Mouse (Mus musculus): ENCODE results near the gene Pde8a. TPM values are rescaled to one million over a fixed set of nuclear protein-coding genes. Genes with fewer than 3 reads are reported as not detected.
"Not testable (repeated sequence)": the region's sequence is repeated elsewhere in the genome, so short reads cannot be mapped to it uniquely, and the experiment has no call there.

Gene Pde8a
- polyA plus RNA-seq, 1 experiment from 2014 or later, result 1.8 TPM

GRCm38 (mm10) chr7:81202389-81202788 is 11.0 kb upstream of the Pde8a start:
- H3K9ac ChIP-seq (replicated peaks; ENCODE audit: low read depth, low read length), result no peak overlapping the region
- no peak overlapping the region for H3K4me2 ChIP-seq (ENCODE audit: low read depth, low read length)

DNA sequence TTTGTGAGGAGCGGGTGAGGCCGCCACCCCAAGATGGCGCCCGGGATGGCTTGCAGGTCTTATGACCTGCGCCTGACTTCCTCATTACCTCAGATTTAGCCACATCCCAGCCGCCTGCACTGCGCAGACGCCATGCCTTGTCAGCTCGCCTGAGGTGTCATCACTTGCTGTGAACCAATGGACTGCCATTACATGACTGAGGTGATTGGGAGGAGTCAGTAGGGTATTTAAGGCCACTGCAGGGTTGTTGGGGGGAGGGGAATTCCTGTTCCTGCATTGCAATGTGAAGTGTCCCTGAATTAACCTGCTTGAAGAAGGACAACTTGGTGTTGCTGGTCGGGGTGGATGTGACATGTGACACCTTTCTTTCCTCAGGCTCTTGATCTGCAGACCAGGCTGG is 9.8 kb upstream of the Pde8a start:
- not testable (repeated sequence) for ATAC-seq (ENCODE audit: low read depth); H3K4me1 ChIP-seq (ENCODE audit: control insufficient read depth, insufficient read depth, low read length); H3K27ac ChIP-seq (ENCODE audit: low read depth, low read length); H3K9me3 ChIP-seq (ENCODE audit: control insufficient read depth, low read length); H3K4me2 ChIP-seq (ENCODE audit: low read depth, low read length); H3K36me3 ChIP-seq (ENCODE audit: control insufficient read depth, insufficient read depth, low read length); H3K27me3 ChIP-seq (ENCODE audit: control insufficient read depth, insufficient read depth, low read length); H3K9ac ChIP-seq (replicated peaks; ENCODE audit: low read depth, low read length); H3K4me3 ChIP-seq (ENCODE audit: low read depth, low read length)
- 90% methylated on average over 10 of the region's 10 CpGs for whole genome bisulfite sequencing

More at GRCm38 (mm10) chr7:81202389-81202788, 11.0 kb upstream of the Pde8a start:
- no peak overlapping the region for H3K27ac ChIP-seq (ENCODE audit: low read depth, low read length)
- ATAC-seq (ENCODE audit: low read depth), result no peak
- H3K27me3 ChIP-seq (ENCODE audit: control insufficient read depth, insufficient read depth, low read length), result no peaks in the 10 kb centered on the region
- no peaks in the 10 kb centered on the region for H3K4me1 ChIP-seq (ENCODE audit: control insufficient read depth, insufficient read depth, low read length)
- H3K4me3 ChIP-seq (ENCODE audit: low read depth, low read length), result no peak overlapping the region
- no peaks in the 10 kb centered on the region for H3K36me3 ChIP-seq (ENCODE audit: control insufficient read depth, insufficient read depth, low read length)
- no peaks in the 10 kb centered on the region for H3K9me3 ChIP-seq (ENCODE audit: control insufficient read depth, low read length)
- 51% methylated on average over 5 of the region's 5 CpGs for WGBS

GRCm38 (mm10) chr7:81208944-81209343 is 4.5 kb upstream of the Pde8a start:
- no peaks in the 10 kb centered on the region for H3K4me1 ChIP-seq (ENCODE audit: control insufficient read depth, insufficient read depth, low read length)
- ATAC-seq (ENCODE audit: low read depth), result no peak
- H3K4me3 ChIP-seq (ENCODE audit: low read depth, low read length), result no peak overlapping the region
- no peak overlapping the region for H3K27ac ChIP-seq (ENCODE audit: low read depth, low read length)
- no peak overlapping the region for H3K9ac ChIP-seq (replicated peaks; ENCODE audit: low read depth, low read length)
- WGBS, result 16% methylated on average over 6 of the region's 6 CpGs
- no peak overlapping the region for H3K4me2 ChIP-seq (ENCODE audit: low read depth, low read length)
- H3K36me3 ChIP-seq (ENCODE audit: control insufficient read depth, insufficient read depth, low read length), result no peaks in the 10 kb centered on the region
- no peaks in the 10 kb centered on the region for H3K9me3 ChIP-seq (ENCODE audit: control insufficient read depth, low read length)
- peaks cover 25% of the 10 kb centered on the region for H3K27me3 ChIP-seq (ENCODE audit: control insufficient read depth, insufficient read depth, low read length)

DNA sequence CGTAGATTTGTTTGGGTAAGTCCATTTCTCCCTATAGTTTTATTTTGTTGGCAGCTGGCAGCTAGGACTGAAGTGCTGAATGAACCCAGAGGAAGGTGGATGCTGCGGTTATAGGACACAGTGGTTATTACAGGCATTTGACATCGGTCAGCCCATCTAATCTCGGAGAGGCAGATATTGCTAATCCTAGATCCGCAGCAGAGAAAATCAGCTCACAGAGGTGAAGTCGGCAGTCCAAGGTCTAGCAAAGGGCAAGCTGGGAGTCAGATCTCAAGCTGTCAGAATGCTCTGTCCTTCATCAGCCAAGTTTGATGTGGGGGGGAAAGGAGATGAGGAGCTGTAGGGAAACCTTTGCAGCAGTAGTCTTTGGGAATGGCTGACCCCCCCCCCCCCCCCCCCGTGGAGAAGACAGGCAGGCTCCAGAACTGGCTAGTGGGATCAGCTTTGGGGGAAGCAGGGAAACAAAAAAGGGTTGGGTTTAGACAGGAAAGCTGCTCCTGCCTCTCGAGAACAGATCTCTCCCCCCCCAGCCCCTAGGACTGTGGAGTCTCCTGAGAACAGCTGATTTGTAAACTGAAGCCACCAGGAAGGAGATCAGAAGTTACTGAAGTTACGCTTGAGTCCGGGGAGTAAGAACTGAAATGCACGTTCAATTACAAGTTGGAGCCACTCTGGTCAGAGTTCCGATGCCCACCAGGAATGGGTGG is 3.3 kb upstream of the Pde8a start:
- Histone ChIP-seq H3K4me3 (ENCODE audit: low read depth, low read length) (no peak overlapping the region), H3K9ac (replicated peaks; ENCODE audit: low read depth, low read length) (no peak overlapping the region), H3K27ac (ENCODE audit: low read depth, low read length) (no peak overlapping the region), H3K9me3 (ENCODE audit: control insufficient read depth, low read length) (no peaks in the 10 kb centered on the region), H3K27me3 (ENCODE audit: control insufficient read depth, insufficient read depth, low read length) (peaks cover 31% of the 10 kb centered on the region), H3K4me2 (ENCODE audit: low read depth, low read length) (no peak overlapping the region), H3K4me1 (ENCODE audit: control insufficient read depth, insufficient read depth, low read length) (no peaks in the 10 kb centered on the region), H3K36me3 (ENCODE audit: control insufficient read depth, insufficient read depth, low read length) (no peaks in the 10 kb centered on the region)
- WGBS, result 63% methylated on average over 11 of the region's 12 CpGs
- ATAC-seq (ENCODE audit: low read depth), result no peak

DNA sequence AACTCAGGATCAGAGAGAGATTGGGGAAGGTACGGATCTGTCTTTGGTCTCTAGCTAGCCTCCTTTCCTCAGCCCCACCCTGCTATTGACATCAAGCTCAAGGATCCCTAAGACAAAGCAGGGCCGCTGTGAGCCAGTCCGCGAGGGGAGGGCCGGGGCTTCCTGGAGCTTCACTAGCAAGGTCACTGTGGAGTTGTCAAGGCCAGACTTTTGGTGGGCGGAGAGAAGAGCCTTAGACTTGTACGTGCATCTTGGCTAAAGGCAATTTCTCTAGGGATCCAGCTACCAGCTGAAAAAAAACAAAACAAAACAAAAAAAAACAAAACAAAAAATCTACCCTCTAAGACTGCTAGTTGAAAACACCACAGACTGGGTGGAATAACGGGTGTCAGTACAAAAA is 1.6 kb upstream of the Pde8a start:
- Histone ChIP-seq H3K4me3 (ENCODE audit: low read depth, low read length) (no peak overlapping the region), H3K27me3 (ENCODE audit: control insufficient read depth, insufficient read depth, low read length) (peaks cover 36% of the 10 kb centered on the region), H3K4me2 (ENCODE audit: low read depth, low read length) (peak overlapping the region; percentile 53; the same call in 1 of the 2 replicates), H3K9me3 (ENCODE audit: control insufficient read depth, low read length) (no peaks in the 10 kb centered on the region), H3K36me3 (ENCODE audit: control insufficient read depth, insufficient read depth, low read length) (no peaks in the 10 kb centered on the region), H3K4me1 (ENCODE audit: control insufficient read depth, insufficient read depth, low read length) (no peaks in the 10 kb centered on the region), H3K9ac (replicated peaks; ENCODE audit: low read depth, low read length) (no peak overlapping the region), H3K27ac (ENCODE audit: low read depth, low read length) (no peak overlapping the region)
- no peak for ATAC-seq (ENCODE audit: low read depth)
- WGBS, result 2% methylated on average over 8 of the region's 8 CpGs

DNA sequence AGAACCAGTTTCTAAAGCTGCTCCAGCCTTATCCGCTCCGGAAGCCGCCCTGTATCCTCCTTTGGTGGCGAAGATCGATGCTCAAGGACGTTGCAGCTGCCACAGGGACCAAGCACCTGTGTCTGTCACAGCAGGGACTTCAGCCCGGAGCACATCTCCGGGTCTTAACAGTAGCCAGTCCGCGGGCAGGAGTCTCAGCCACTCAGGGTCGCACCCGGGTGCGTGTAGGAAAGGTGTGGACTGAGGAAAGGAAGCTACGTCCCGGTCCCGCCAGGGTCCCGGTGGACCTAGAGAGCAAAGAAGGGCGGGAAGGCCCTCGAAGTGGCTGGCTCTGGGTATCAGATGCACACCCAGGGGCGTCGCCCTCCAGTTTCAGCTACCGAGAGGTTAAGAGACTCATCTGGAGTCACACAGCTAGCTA is 1.1 kb upstream of the Pde8a start:
- Histone ChIP-seq H3K36me3 (ENCODE audit: control insufficient read depth, insufficient read depth, low read length) (no peaks in the 10 kb centered on the region), H3K27me3 (ENCODE audit: control insufficient read depth, insufficient read depth, low read length) (peaks cover 36% of the 10 kb centered on the region), H3K4me2 (ENCODE audit: low read depth, low read length) (peak overlapping the region; percentile 53), H3K4me3 (ENCODE audit: low read depth, low read length) (peak overlapping the region; percentile 40), H3K4me1 (ENCODE audit: control insufficient read depth, insufficient read depth, low read length) (no peaks in the 10 kb centered on the region), H3K9me3 (ENCODE audit: control insufficient read depth, low read length) (no peaks in the 10 kb centered on the region), H3K27ac (ENCODE audit: low read depth, low read length) (no peak overlapping the region), H3K9ac (replicated peaks; ENCODE audit: low read depth, low read length) (no peak overlapping the region; the same call in 1 of the 2 replicates)
- under 1% methylated on average over 22 of the region's 22 CpGs for WGBS
- ATAC-seq (ENCODE audit: low read depth), result peak; percentile 61; the same call in 1 of the 2 replicates

DNA sequence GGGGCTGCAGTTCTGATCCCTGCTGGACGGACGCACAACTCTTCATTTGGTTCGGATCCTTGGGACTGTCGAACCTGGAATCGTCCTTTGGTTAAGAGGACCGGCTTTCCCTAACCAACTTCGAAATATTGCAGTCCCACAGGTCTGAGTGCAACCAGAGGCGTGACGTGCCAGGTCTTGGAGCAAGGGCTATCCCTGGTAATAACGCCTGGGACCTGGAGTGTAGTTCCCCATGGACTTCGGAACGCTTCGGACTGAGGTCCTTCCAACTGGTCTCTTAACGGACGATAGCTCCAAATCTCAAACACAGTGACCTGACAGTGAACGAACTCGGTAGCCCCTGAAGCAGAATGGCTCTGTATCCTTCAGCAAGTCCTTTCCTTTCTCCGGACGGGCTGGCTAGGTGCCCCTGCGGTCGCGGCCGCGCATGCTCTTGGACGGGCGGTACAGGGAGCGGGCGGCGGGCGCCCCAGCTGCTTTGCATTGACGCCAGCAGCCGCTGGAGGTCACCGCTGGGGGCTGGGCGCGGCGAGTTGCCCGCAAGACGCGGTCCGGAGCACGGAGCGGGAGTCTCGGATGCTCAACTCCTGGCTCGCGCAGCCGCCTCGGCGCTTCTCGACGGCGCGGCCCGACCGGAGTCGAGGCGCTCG is 574 bp upstream of the Pde8a start:
- Histone ChIP-seq H3K9me3 (ENCODE audit: control insufficient read depth, low read length) (no peaks in the 10 kb centered on the region), H3K4me1 (ENCODE audit: control insufficient read depth, insufficient read depth, low read length) (no peaks in the 10 kb centered on the region), H3K27me3 (ENCODE audit: control insufficient read depth, insufficient read depth, low read length) (peaks cover 36% of the 10 kb centered on the region), H3K4me2 (ENCODE audit: low read depth, low read length) (peak overlapping the region; percentile 53), H3K9ac (replicated peaks; ENCODE audit: low read depth, low read length) (no peak overlapping the region; the same call in none of the 2 replicates), H3K4me3 (ENCODE audit: low read depth, low read length) (peak overlapping the region; percentile 40), H3K27ac (ENCODE audit: low read depth, low read length) (no peak overlapping the region), H3K36me3 (ENCODE audit: control insufficient read depth, insufficient read depth, low read length) (no peaks in the 10 kb centered on the region)
- under 1% methylated on average over 57 of the region's 57 CpGs for WGBS
- ATAC-seq (ENCODE audit: low read depth), result peak; percentile 89

GRCm38 (mm10) chr7:81214153-81214907 is 934 bp downstream of the Pde8a start:
- Histone ChIP-seq H3K36me3 (ENCODE audit: control insufficient read depth, insufficient read depth, low read length) (no peaks in the 10 kb centered on the region), H3K27me3 (ENCODE audit: control insufficient read depth, insufficient read depth, low read length) (peaks cover 36% of the 10 kb centered on the region)
- 5% methylated on average over 32 of the region's 40 CpGs for WGBS

DNA sequence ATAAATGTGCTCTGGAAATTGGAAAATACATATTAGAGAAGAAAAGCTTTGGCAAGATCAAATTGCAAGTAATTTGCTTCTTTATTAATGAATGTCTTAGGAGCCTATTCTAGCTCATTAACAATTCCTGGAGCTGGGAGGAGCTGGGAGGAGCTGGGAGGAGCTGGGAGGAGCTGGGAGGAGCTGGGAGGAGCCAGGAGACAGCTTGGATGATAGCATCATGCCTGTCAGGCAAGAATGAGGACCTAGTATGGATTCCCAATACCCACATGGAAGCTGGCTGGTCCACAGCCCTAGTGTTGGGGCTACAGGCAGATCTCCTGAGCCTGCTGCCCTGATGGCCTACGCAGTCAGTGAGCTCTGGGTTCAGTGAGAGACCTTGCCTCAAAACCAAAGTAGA is 2.6 kb downstream of the Pde8a start:
- H3K4me2 ChIP-seq (ENCODE audit: low read depth, low read length), result no peak overlapping the region
- no peaks in the 10 kb centered on the region for H3K9me3 ChIP-seq (ENCODE audit: control insufficient read depth, low read length)
- no peak overlapping the region for H3K27ac ChIP-seq (ENCODE audit: low read depth, low read length)
- no peak overlapping the region for H3K4me3 ChIP-seq (ENCODE audit: low read depth, low read length)
- no peaks in the 10 kb centered on the region for H3K4me1 ChIP-seq (ENCODE audit: control insufficient read depth, insufficient read depth, low read length)
- no peaks in the 10 kb centered on the region for H3K36me3 ChIP-seq (ENCODE audit: control insufficient read depth, insufficient read depth, low read length)
- no peak overlapping the region for H3K9ac ChIP-seq (replicated peaks; ENCODE audit: low read depth, low read length)
- H3K27me3 ChIP-seq (ENCODE audit: control insufficient read depth, insufficient read depth, low read length), result peaks cover 31% of the 10 kb centered on the region
- no peak for ATAC-seq (ENCODE audit: low read depth)
- 73% methylated on average over 1 of the region's 1 CpGs for WGBS

More at GRCm38 (mm10) chr7:81214153-81214907, 934 bp downstream of the Pde8a start:
- Histone ChIP-seq H3K4me3 (ENCODE audit: low read depth, low read length) (peak overlapping the region; percentile 40), H3K9ac (replicated peaks; ENCODE audit: low read depth, low read length) (peak overlapping the region; percentile 46; the same call in 1 of the 2 replicates), H3K4me1 (ENCODE audit: control insufficient read depth, insufficient read depth, low read length) (no peaks in the 10 kb centered on the region), H3K27ac (ENCODE audit: low read depth, low read length) (no peak overlapping the region), H3K9me3 (ENCODE audit: control insufficient read depth, low read length) (no peaks in the 10 kb centered on the region), H3K4me2 (ENCODE audit: low read depth, low read length) (peak overlapping the region; percentile 53; the same call in 1 of the 2 replicates)
- no peak for ATAC-seq (ENCODE audit: low read depth)
